Mouse (Mus musculus): Measurements from ENCODE around the gene Zfp169. TPM values are rescaled to one million over a fixed set of nuclear protein-coding genes. Genes with fewer than 3 reads are reported as not detected.

Gene Zfp169
- total and polyA plus RNA-seq, 3 experiments = 2.9 to 6.6 (median 4.2) TPM

GRCm38 (mm10) chr13:48443996-48444395 lies 69.3 kb downstream of the Zfp169 start:
- in situ Hi-C loops (cut with MboI; ENCODE audit: low pct_ligation_motif_present, low pct_unique_long_range_greater_than_20kb, low sequenced_read_pairs) = no loop called here
- peaks cover 17% of the 10 kb centered on the region for H3K27me3 ChIP-seq (replicated peaks)
- TF ChIP-seq ETS1 (conservative IDR thresholded peaks at IDR 0.05; ENCODE audit: low read depth, low read length) (no peak), HCFC1 (IDR thresholded peaks at IDR 0.05; ENCODE audit: low read depth, low read length) (no peak), KAT2A (IDR thresholded peaks at IDR 0.05; ENCODE audit: insufficient replicate concordance, low read length) (no peak), CTCF (conservative IDR thresholded peaks at IDR 0.05 in 1 of 2, IDR thresholded peaks at IDR 0.05 in 1 of 2; ENCODE audit: low read depth in 2 of 2, low read length in 2 of 2) (no peak), MAFK (IDR thresholded peaks at IDR 0.05; ENCODE audit: insufficient replicate concordance, low read length) (no peak), JUN (IDR thresholded peaks at IDR 0.05; ENCODE audit: insufficient read depth, low read depth, low read length) (no peak), USF2 (conservative IDR thresholded peaks at IDR 0.05; ENCODE audit: low read depth, low read length) (no peak), IRF4 (IDR thresholded peaks at IDR 0.05; ENCODE audit: low read depth, low read length) (no peak), CHD1 (IDR thresholded peaks at IDR 0.05; ENCODE audit: low read depth, low read length) (no peak), SMC3 (IDR thresholded peaks at IDR 0.05; ENCODE audit: low read depth, low read length) (no peak)
- DNase-seq (ENCODE audit: extremely low read depth) = no peak
- no peak overlapping the region for H3K27ac ChIP-seq (ENCODE audit: insufficient read depth, low read depth)
- no peak overlapping the region for H3K9ac ChIP-seq (ENCODE audit: insufficient read depth, low read depth)
- H3K79me2 ChIP-seq (replicated peaks; ENCODE audit: control insufficient read depth, extremely low read depth, insufficient read depth, poor library complexity, severe bottlenecking) = no peaks in the 10 kb centered on the region
- dilution Hi-C loops (cut with MboI; ENCODE audit: extremely low pct_ligation_motif_present, extremely low pct_unique_long_range_greater_than_20kb, low sequenced_read_pairs) = no loop called here
- H3K4me3 ChIP-seq (replicated peaks in 1 of 3; ENCODE audit: low read depth in 2 of 3, low read length in 2 of 3, poor library complexity in 1 of 3) = no peak overlapping the region
- H3K9me3 ChIP-seq (replicated peaks; ENCODE audit: low read length) = no peaks in the 10 kb centered on the region
- no peaks in the 10 kb centered on the region for H3K36me3 ChIP-seq (replicated peaks in 1 of 2; ENCODE audit: control insufficient read depth in 1 of 2, insufficient read depth in 1 of 2, low read length in 1 of 2)
- H3K4me2 ChIP-seq (ENCODE audit: insufficient read depth, low read depth, poor library complexity, severe bottlenecking) = no peak overlapping the region
- no peaks in the 10 kb centered on the region; a peak in 1 of 4 replicates for H3K4me1 ChIP-seq (ENCODE audit: control insufficient read depth in 1 of 2, insufficient read depth in 2 of 2)

DNA sequence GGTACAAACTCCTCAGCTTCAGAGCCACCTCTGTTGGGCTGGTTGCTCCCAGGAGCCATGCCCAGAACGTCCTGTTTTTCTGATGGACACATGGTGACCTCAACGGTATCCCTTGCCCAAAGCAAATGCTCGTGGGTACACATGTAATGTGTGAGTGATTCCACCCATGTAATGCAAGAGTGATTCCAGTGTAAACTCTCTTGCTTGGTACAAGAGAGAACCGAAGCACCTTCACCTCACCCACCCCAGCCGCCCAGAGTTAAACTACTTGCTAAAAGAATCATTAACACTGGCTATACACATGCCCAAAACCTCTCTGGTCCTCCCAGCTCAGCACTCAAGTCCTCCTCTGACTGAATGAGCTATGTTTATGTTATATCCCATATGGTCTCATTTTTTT lies 74.9 kb downstream of the Zfp169 start:
- Histone ChIP-seq H3K4me3 (replicated peaks in 1 of 3; ENCODE audit: low read depth in 2 of 3, low read length in 2 of 3, poor library complexity in 1 of 3) (no peak overlapping the region), H3K27me3 (replicated peaks) (no peaks in the 10 kb centered on the region), H3K4me2 (ENCODE audit: insufficient read depth, low read depth, poor library complexity, severe bottlenecking) (no peak overlapping the region), H3K79me2 (replicated peaks; ENCODE audit: control insufficient read depth, extremely low read depth, insufficient read depth, poor library complexity, severe bottlenecking) (no peaks in the 10 kb centered on the region), H3K4me1 (ENCODE audit: control insufficient read depth in 1 of 2, insufficient read depth in 2 of 2) (no peaks in the 10 kb centered on the region; a peak in 1 of 4 replicates), H3K36me3 (replicated peaks in 1 of 2; ENCODE audit: control insufficient read depth in 1 of 2, insufficient read depth in 1 of 2, low read length in 1 of 2) (no peaks in the 10 kb centered on the region), H3K9me3 (replicated peaks; ENCODE audit: low read length) (no peaks in the 10 kb centered on the region), H3K9ac (ENCODE audit: insufficient read depth, low read depth) (no peak overlapping the region), H3K27ac (ENCODE audit: insufficient read depth, low read depth) (no peak overlapping the region)
- dilution Hi-C loops (cut with MboI; ENCODE audit: extremely low pct_ligation_motif_present, extremely low pct_unique_long_range_greater_than_20kb, low sequenced_read_pairs) (no loop called here), in situ Hi-C loops (cut with MboI; ENCODE audit: low pct_ligation_motif_present, low pct_unique_long_range_greater_than_20kb, low sequenced_read_pairs) (no loop called here)
- DNase-seq (ENCODE audit: extremely low read depth) = no peak
- TF ChIP-seq ZNF384 (IDR thresholded peaks at IDR 0.05; ENCODE audit: low read depth, low read length) (no peak), MAX (IDR thresholded peaks at IDR 0.05; ENCODE audit: low read length) (no peak), RAD21 (IDR thresholded peaks at IDR 0.05; ENCODE audit: low read depth, low read length) (no peak), MAFK (IDR thresholded peaks at IDR 0.05; ENCODE audit: insufficient replicate concordance, low read length) (no peak), POLR2AphosphoS2 (IDR thresholded peaks at IDR 0.05; ENCODE audit: low read depth, low read length) (no peak), GABPA (IDR thresholded peaks at IDR 0.05; ENCODE audit: insufficient replicate concordance, low read depth, low read length) (no peak), ELF1 (IDR thresholded peaks at IDR 0.05; ENCODE audit: low read depth, low read length) (no peak), ZC3H11A (IDR thresholded peaks at IDR 0.05; ENCODE audit: low read depth, low read length) (no peak), JUND (conservative IDR thresholded peaks at IDR 0.05; ENCODE audit: low read depth, low read length) (no peak), CHD1 (IDR thresholded peaks at IDR 0.05; ENCODE audit: low read depth, low read length) (no peak)

Other genes starting within 250 kb of the Zfp169 start
- 1.8 and 2.4 TPM in 2 replicates for gene A830005F24Rik, start 119 bp upstream of the Zfp169 start, total RNA-seq (2012; rRNA removed)
- 2.7 and 4.2 TPM in 2 replicates for gene A830005F24Rik, start 119 bp upstream of the Zfp169 start, total RNA-seq (2014; rRNA removed)
- 2.0 and 2.8 TPM in 2 replicates for gene A830005F24Rik, start 119 bp upstream of the Zfp169 start, polyA plus RNA-seq (2012; ENCODE audit: insufficient read length, low read depth)
- gene Ptpdc1, start 112.2 kb upstream of the Zfp169 start, total RNA-seq (2012; rRNA removed) = not detected in 2 replicates
- gene Ptpdc1, start 112.2 kb upstream of the Zfp169 start, total RNA-seq (2014; rRNA removed) = 0.15 TPM in 1 of 2 replicates, not detected in the other
- 0.10 TPM in 1 of 2 replicates, not detected in the other for gene Ptpdc1, start 112.2 kb upstream of the Zfp169 start, polyA plus RNA-seq (2012; ENCODE audit: insufficient read length, low read depth)
- gene Barx1, start 149.5 kb upstream of the Zfp169 start, total RNA-seq (2012; rRNA removed) = not detected in 2 replicates
- not detected in 2 replicates for gene Barx1, start 149.5 kb upstream of the Zfp169 start, total RNA-seq (2014; rRNA removed)
- not detected in 2 replicates for gene Barx1, start 149.5 kb upstream of the Zfp169 start, polyA plus RNA-seq (2012; ENCODE audit: insufficient read length, low read depth)

Data from CH12.LX (cell line).